Mouse (Mus musculus) E14TG2a.4 (cell line): Measurements from ENCODE around the gene Runx3.
A peak's percentile ranks its signal among the peaks of the same experiment; 100 is the strongest.

Experiments
- H3K27me3 ChIP-seq: 2 replicates; pipeline ENCODE4 v1.6.1; 2014; ENCODE audit warnings: low read length, control low read depth; ENCODE audit not compliant: insufficient read depth
- H3K36me3 ChIP-seq: 2 replicates; pipeline ENCODE4 v1.6.1; 2014; ENCODE audit warnings: low read length, control low read depth; ENCODE audit not compliant: insufficient read depth
- H3K4me1 ChIP-seq: replicated peaks from 2 replicates; pipeline ENCODE4 v1.6.1; 2014; ENCODE audit warnings: low read depth, low read length, control low read depth
- H3K4me3 ChIP-seq: replicated peaks from 2 replicates; pipeline ENCODE4 v1.5.1; 2014; ENCODE audit warnings: mild to moderate bottlenecking, low read length
- H3K9me3 ChIP-seq: 2 replicates; pipeline ENCODE4 v1.6.1; 2014; ENCODE audit warnings: low read length, control low read depth
- CTCF ChIP-seq: conservative IDR thresholded peaks from 2 replicates; pipeline ENCODE4 v1.5.1; 2014; ENCODE audit warnings: low read length
- NANOG ChIP-seq: IDR thresholded peaks from 2 replicates; pipeline ENCODE4 v1.6.1; 2014; ENCODE audit warnings: borderline replicate concordance, low read length, mixed read lengths
- POU5F1 ChIP-seq: IDR thresholded peaks from 2 replicates; pipeline ENCODE4 v1.6.1; 2014; ENCODE audit warnings: low read length, borderline replicate concordance

Runx3 gene

DNA sequence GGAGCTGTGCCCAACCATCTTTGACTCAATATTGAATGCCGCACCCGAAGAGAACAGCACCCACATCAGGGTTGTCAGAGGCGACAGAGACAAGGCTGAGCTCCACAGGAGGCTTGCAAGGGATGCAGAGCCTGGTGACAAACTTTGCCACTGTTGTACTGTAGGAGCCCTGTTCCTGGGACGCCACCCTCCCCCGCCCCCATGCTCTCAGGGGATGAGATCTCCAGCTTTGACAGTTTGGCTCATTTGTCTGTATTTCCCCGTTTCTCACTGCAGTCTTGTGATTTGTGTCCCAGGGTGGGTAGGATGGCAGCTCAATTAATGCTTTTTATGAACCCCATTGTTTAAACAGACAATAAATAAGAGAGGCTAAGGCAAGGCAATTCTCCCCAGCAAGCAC, 14.9 kb downstream of the Runx3 start:
- Histone ChIP-seq H3K36me3 (no peaks in the 10 kb centered on the region), H3K27me3 (peaks cover 66% of the 10 kb centered on the region), H3K4me1 (peaks cover 24% of the 10 kb centered on the region), H3K9me3 (no peaks in the 10 kb centered on the region), H3K4me3 (no peak overlapping the region)
- TF ChIP-seq POU5F1 (no peak), NANOG (no peak), CTCF (no peak)

DNA sequence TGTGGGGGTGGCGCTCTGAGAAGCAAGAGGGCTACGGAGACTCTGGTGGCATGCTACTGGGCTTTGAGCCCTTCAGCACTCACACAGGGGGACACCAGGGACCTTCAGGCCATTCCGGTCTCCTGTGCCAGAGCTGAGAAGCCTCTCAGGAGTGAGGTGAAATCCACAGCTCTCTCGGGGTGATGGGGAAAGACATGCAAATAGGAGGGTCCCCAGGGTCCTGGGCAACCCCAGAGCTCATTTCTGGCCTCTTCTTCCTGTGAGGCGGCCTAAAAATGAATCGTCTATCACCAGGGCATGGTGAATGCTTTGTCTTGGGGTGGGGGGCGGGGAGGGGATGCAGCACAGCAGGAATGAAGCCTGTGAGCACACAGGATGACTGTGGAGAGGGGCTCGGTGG, 15.8 kb downstream of the Runx3 start:
- Histone ChIP-seq H3K9me3 (no peaks in the 10 kb centered on the region), H3K4me1 (peaks cover 32% of the 10 kb centered on the region), H3K4me3 (no peak overlapping the region), H3K36me3 (no peaks in the 10 kb centered on the region), H3K27me3 (peaks cover 67% of the 10 kb centered on the region)
- no peak for TF ChIP-seq POU5F1

DNA sequence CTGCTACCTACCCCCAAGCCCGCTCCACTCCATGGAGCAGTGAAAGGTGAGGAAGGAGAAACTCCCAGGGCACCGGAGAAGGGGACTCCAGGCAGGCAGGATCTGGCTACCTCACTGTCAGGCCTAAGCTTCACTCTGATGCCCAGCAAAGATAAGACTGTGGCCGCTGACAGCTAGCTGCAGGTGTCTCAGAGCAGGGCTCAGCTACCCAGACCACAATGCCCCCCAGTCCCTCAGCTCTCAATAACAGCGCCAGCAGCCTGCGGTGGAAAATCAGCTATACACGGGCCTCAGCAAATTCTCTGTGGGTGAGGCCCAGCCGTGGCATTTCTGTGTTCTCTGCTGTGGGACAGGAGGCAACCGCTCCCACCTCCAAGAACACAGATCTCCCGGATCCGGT, 16.2 kb downstream of the Runx3 start:
- H3K9me3 ChIP-seq: no peaks in the 10 kb centered on the region
- peaks cover 36% of the 10 kb centered on the region for H3K4me1 ChIP-seq
- no peak for TF ChIP-seq POU5F1
- peaks cover 72% of the 10 kb centered on the region for H3K27me3 ChIP-seq
- no peak overlapping the region for H3K4me3 ChIP-seq
- no peaks in the 10 kb centered on the region for H3K36me3 ChIP-seq

DNA sequence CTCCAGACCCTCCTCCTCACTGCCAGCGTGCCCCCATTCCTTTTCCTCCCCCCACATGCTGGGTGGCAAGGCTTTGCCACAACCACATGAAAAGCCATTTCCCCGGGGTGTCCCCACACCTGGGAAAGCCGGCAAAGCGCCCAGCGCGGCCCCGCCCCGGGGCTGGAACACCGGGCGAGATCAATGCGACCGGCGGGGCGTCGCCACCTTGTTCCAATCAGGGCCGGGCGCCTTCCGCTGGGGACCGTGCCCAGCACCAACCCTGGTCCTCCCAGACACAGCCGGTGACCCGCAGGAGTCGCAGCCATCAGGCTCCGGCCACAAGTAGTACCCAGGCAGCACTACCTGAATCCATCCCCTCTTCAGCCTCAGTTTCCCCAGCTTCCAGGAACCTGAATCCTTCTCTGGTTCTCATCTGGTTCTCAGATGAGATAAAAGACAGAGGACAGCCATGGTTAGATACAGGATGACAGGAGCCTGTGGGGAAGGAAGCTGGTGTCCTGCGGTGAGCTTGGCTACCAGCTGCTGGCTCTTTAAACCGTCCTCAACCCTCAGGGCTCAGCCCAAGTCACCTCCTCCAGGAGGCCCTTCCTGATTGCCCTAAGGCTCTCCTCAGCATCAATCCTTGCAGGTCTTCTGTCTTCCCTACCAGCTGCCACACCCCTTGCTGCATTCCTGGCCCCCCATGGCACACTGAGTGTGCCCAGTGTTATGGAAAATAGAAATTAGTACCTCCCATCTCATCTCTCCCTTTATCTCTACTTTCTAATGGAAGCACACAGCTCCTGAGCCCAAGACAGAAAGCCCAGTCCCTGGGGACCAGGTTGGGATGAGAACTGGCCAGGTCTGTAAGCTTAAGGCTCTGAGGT, 20.4 kb downstream of the Runx3 start:
- peaks cover 43% of the 10 kb centered on the region for H3K4me1 ChIP-seq
- no peaks in the 10 kb centered on the region for H3K36me3 ChIP-seq
- peaks cover 81% of the 10 kb centered on the region for H3K27me3 ChIP-seq
- TF ChIP-seq NANOG: peak; percentile 72
- no peak for TF ChIP-seq POU5F1
- no peak for TF ChIP-seq CTCF
- H3K4me3 ChIP-seq: peak overlapping the region; percentile 51
- H3K9me3 ChIP-seq: no peaks in the 10 kb centered on the region

DNA sequence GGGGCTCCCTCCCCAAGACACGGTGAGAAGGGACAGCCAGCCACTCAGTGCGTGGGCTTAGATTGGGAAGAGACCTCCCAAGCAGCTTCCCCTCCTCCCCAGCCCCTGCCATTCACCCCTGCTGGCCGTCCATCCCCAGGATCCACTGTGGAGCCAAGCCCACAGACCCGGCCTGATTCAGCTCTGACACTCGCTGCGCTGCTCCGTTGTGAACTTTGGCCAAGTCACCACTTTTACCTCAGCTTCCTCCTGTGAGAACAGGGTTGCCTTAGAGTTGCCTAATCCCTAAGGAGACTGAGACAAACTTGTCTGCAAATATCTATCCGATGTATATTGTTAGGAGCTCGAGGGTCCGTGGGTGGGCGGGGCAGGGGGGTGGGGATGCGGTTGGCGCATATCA, 21.3 kb downstream of the Runx3 start:
- no peaks in the 10 kb centered on the region for H3K36me3 ChIP-seq
- TF ChIP-seq NANOG (no peak), POU5F1 (no peak), CTCF (no peak)
- H3K4me1 ChIP-seq: peaks cover 37% of the 10 kb centered on the region
- H3K4me3 ChIP-seq: peak overlapping the region; percentile 51; the same call in 1 of the 2 replicates
- H3K9me3 ChIP-seq: no peaks in the 10 kb centered on the region
- peaks cover 80% of the 10 kb centered on the region for H3K27me3 ChIP-seq

DNA sequence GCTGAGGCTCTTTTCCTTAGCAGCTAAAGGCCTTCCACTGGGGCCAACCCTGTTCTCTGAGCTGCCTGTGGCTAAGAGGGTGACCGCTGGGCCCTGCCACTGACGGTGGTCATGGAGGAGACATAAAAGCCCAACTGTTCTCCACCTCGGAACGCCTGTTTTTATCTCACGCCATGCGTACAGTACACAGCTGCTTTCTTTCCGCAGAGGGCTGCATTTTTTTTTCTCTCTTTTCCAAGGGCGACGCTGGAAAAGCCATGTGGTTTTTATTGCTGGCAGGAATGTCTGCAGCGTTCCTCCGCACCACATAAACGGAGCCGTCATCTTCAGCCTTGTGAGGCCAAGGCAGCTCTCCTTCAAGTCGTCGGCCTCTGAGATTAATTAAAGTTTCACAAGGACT, 26.3 kb downstream of the Runx3 start:
- no peak for TF ChIP-seq NANOG
- no peak for TF ChIP-seq CTCF
- no peak for TF ChIP-seq POU5F1
- Histone ChIP-seq H3K4me1 (peaks cover 47% of the 10 kb centered on the region), H3K36me3 (no peaks in the 10 kb centered on the region), H3K9me3 (no peaks in the 10 kb centered on the region), H3K27me3 (peaks cover 79% of the 10 kb centered on the region), H3K4me3 (no peak overlapping the region)

DNA sequence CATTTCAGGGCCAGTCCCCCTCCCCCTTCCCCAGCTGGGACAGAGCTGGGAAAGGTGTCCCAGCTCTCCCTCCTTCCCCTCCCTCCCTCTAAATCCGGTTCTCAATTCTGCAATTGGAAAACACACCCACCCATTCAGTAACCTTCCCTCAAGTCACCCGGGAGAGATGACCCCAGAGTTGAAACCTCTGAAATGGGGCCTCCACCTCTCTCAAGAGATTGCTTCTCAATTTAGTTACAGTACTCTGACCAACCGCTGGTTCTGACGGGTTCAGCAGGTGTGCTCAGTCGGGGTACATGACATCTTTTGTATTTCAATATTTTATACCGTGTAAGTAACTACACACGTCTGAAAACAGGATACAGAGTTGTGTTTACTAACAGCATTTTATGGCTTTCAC, 28.2 kb downstream of the Runx3 start:
- no peaks in the 10 kb centered on the region for H3K36me3 ChIP-seq
- H3K4me3 ChIP-seq: no peak overlapping the region
- H3K9me3 ChIP-seq: peaks cover 3% of the 10 kb centered on the region; the same call in 1 of the 2 replicates
- TF ChIP-seq NANOG (no peak), CTCF (no peak), POU5F1 (no peak)
- peaks cover 81% of the 10 kb centered on the region for H3K27me3 ChIP-seq
- peaks cover 54% of the 10 kb centered on the region for H3K4me1 ChIP-seq

DNA sequence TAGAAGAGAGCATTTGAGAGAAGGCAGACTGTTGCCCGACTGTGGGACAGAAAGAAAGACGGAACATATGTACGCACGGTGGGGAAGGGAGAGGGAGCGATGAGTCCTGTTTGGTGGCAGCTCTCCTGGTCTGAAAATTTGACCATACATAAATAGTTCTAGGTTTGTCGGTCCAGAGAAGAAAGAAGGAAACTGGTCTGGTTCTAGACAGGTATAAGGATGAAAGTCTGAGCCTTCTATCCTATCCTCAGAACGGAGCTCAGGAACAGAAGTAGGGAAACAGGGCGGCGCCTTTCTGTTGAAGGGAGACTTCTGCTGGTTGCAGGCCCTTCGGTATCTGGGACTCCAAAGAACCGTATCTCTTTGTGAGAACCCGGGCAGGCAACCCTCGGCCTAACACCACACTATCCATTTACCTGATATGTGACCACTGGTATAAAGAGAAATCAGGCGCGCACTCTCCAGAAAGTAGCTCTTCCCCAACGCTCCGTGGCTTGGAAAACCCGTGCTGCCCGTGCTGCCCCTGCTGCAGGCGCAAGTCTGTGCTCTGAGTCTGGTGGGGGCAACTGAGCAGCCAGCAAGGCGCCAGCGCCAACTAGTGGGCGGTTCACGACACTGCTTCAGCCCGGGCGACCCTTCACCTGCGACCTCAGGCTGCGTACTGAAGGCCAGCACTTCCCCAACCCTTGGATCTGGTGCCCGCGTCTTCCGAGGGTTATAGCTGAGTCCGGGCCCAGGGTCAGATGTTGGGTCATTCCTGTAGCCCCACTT, 29.8 kb downstream of the Runx3 start:
- H3K4me3 ChIP-seq: peak overlapping the region; percentile 41
- H3K27me3 ChIP-seq: peaks cover 92% of the 10 kb centered on the region
- peaks cover 48% of the 10 kb centered on the region for H3K4me1 ChIP-seq
- H3K9me3 ChIP-seq: peaks cover 16% of the 10 kb centered on the region
- TF ChIP-seq CTCF (peak; percentile 91), POU5F1 (no peak), NANOG (no peak)
- H3K36me3 ChIP-seq: no peaks in the 10 kb centered on the region
